Mouse (Mus musculus) heart, embryonic 14.5 days (tissue): ENCODE results near the gene Hivep3. TPM values are rescaled to one million over a fixed set of nuclear protein-coding genes. Genes with fewer than 3 reads are reported as not detected.

Source experiments
- ATAC-seq: fragments of 200-750 bp; cut with Nextera tagmentation; 2 replicates; pipeline ENCODE4 v1.8.0; 2017; ENCODE audit warnings: low read depth, moderate TSS enrichment; ENCODE audit not compliant: insufficient number of reproducible peaks, insufficient read depth, low FRiP score
- H3K27ac ChIP-seq, 2 experiments: fragments of 200-500 bp in 1 of 2; fragments of 300-500 bp in 1 of 2; sonication (generic) in 1 of 2; replicated peaks in 1 of 2; 2 replicates each; pipeline ENCODE4 v1.5.1; 2012 to 2014; ENCODE audit warnings: low read depth in 2 of 2, low read length in 2 of 2, control low read depth in 1 of 2, mild to moderate bottlenecking in 1 of 2, mixed read lengths in 1 of 2; ENCODE audit not compliant: control insufficient read depth in 1 of 2, insufficient read depth in 1 of 2
- H3K27me3 ChIP-seq: fragments of 300-500 bp; sonication (generic); 2 replicates; pipeline ENCODE4 v1.6.1; 2014; ENCODE audit warnings: mild to moderate bottlenecking, low read length, control low read depth; ENCODE audit not compliant: control insufficient read depth, insufficient read depth
- H3K36me3 ChIP-seq: fragments of 300-500 bp; sonication (generic); 2 replicates; pipeline ENCODE4 v1.6.1; 2014; ENCODE audit warnings: mild to moderate bottlenecking, control low read depth, low read length, mixed read lengths; ENCODE audit not compliant: control insufficient read depth, insufficient read depth
- H3K4me1 ChIP-seq, 2 experiments: fragments of 200-500 bp in 1 of 2; fragments of 300-500 bp in 1 of 2; sonication (generic) in 1 of 2; 2 replicates each; pipeline ENCODE4 v1.6.1; 2012 to 2014; ENCODE audit warnings: low read length in 2 of 2, control low read depth in 1 of 2, mixed read lengths in 1 of 2; ENCODE audit not compliant: control insufficient read depth in 2 of 2, insufficient read depth in 2 of 2
- H3K4me2 ChIP-seq: fragments of 300-500 bp; sonication (generic); 2 replicates; pipeline ENCODE4 v1.6.1; 2014; ENCODE audit warnings: mild to moderate bottlenecking, low read length
- H3K4me3 ChIP-seq, 2 experiments: fragments of 200-500 bp in 1 of 2; fragments of 300-500 bp in 1 of 2; sonication (generic) in 1 of 2; 2 replicates each; pipeline ENCODE4 v1.5.1; 2012 to 2014; ENCODE audit warnings: low read length in 2 of 2, mild to moderate bottlenecking in 2 of 2, control low read depth in 1 of 2, low read depth in 1 of 2, moderate library complexity in 1 of 2; ENCODE audit not compliant: control insufficient read depth in 1 of 2, insufficient read depth in 1 of 2
- H3K9ac ChIP-seq: fragments of 300-500 bp; sonication (generic); 2 replicates; pipeline ENCODE4 v1.6.1; 2014; ENCODE audit warnings: mild to moderate bottlenecking, low read length
- H3K9me3 ChIP-seq: fragments of 300-500 bp; sonication (generic); 2 replicates; pipeline ENCODE4 v1.6.1; 2016; ENCODE audit warnings: low read length, control low read depth; ENCODE audit not compliant: control insufficient read depth
- WGBS: fragments of 180-500 bp; shearing (Covaris S2); extraction: QIAGEN DNeasy Blood & Tissue Kit; methylation state at CpG from one replicate; pipeline ENCODE4 v1.1.7; 2014; 5-methylcytosine and 5-hydroxymethylcytosine counted together
- polyA plus RNA-seq: library from polyadenylated mRNA; unstranded; fragments of >200 nt; fragmentation: Nextera tagmentation; extraction: Ambion mirVana; gene quantifications from 2 replicates; pipeline ENCODE4 v1.2.1, GENCODE M21; 2014

Hivep3 gene
- polyA plus RNA-seq, 1 experiment from 2014 or later, result 6.8 TPM

DNA sequence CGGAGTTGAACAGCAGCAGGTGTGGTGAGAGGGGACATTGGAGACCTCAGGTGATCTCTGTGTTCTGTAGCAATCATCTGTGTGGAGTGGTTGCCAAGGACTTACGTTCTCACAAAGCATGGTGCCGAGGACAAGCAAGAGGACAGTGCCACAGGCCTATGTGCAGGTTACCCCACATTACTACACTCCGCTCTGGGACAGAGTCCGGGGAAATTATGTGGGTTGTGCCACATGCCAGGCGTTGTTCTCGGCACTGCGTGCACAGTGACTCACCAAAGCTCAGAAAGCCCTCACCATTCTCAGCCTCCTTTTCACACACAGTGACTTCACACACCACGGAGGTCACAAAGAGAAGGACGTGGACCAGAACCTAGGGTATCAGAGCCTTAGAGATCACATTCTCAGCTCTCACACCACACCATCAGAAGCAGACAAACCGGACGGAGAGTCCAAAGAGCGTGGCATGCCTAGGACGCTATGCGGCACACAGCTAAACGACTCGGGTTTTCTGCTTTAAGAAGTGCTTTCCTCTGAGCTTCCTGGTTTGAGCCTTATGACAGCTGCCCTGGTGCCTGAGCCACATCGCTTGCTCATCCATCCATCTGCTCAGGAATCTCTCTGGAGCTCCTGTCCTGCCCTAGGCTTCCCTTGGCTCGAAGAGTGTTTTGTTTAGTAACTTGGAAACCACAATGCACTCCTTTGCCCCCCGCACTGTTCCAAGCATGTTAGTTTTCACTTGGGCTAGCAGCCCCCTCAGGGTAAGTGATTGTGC lies 330.0 kb downstream of the Hivep3 start:
- H3K4me3 ChIP-seq, result no peak overlapping the region
- H3K27ac ChIP-seq, result no peak overlapping the region
- H3K36me3 ChIP-seq, result no peaks in the 10 kb centered on the region
- no peak overlapping the region for H3K4me2 ChIP-seq
- H3K9me3 ChIP-seq, result no peaks in the 10 kb centered on the region
- H3K4me1 ChIP-seq, result peaks cover 0 to 7% of the 10 kb centered on the region in 2 experiments; a peak in 2 of 4 replicates
- 0 out of 2 replicates have a peak, but pooled peaks cover 3% of the 10 kb centered on the region for H3K27me3 ChIP-seq
- no peak overlapping the region for H3K9ac ChIP-seq
- WGBS, result 86% methylated on average over 20 of the region's 20 CpGs
- ATAC-seq, result no peak

GRCm38 (mm10) chr4:120064696-120065095 lies 331.1 kb downstream of the Hivep3 start, which contains the start of gene AL607142.1:
Gene AL607142.1 (plus strand): TSS chr4:120064996.
- no peak within 1 kb of the TSS for H3K4me2 ChIP-seq
- H3K27ac ChIP-seq, result no peak within 1 kb of the TSS
- peaks cover 8 to 13% of the 10 kb centered on the region in 2 experiments for H3K4me1 ChIP-seq
- ATAC-seq, result no peak
- H3K27me3 ChIP-seq, result 0 out of 2 replicates have a peak, but pooled peaks cover 3% of the 10 kb centered on the region
- no peaks in the 10 kb centered on the region for H3K36me3 ChIP-seq
- 81% methylated on average over 10 of the region's 10 CpGs for whole genome bisulfite sequencing
- H3K9ac ChIP-seq, result no peak within 1 kb of the TSS
- no peak within 1 kb of the TSS for H3K4me3 ChIP-seq
- H3K9me3 ChIP-seq, result no peaks in the 10 kb centered on the region

GRCm38 (mm10) chr4:120066841-120067591 lies 333.4 kb downstream of the Hivep3 start:
- no peaks in the 10 kb centered on the region for H3K27me3 ChIP-seq
- no peak overlapping the region for H3K27ac ChIP-seq
- no peak overlapping the region for H3K9ac ChIP-seq
- peaks cover 19 to 23% of the 10 kb centered on the region in 2 experiments for H3K4me1 ChIP-seq
- ATAC-seq, result no peak
- H3K4me3 ChIP-seq, result no peak overlapping the region
- WGBS, result 84% methylated on average over 9 of the region's 9 CpGs
- H3K9me3 ChIP-seq, result no peaks in the 10 kb centered on the region
- H3K4me2 ChIP-seq, result no peak overlapping the region
- no peaks in the 10 kb centered on the region for H3K36me3 ChIP-seq

- Histone ChIP-seq H3K9me3 (no peaks in the 10 kb centered on the region), H3K4me3 (no peak overlapping the region), H3K27ac (no peak overlapping the region), H3K36me3 (no peaks in the 10 kb centered on the region), H3K4me1 (peaks cover 19 to 23% of the 10 kb centered on the region in 2 experiments), H3K4me2 (no peak overlapping the region), H3K9ac (no peak overlapping the region), H3K27me3 (no peaks in the 10 kb centered on the region)
- no peak for ATAC-seq
- 88% methylated on average over 8 of the region's 8 CpGs for WGBS
Measured at GRCm38 (mm10) chr4:120067592-120068235, 334.1 kb downstream of the Hivep3 start.

GRCm38 (mm10) chr4:120068883-120069581 lies 335.4 kb downstream of the Hivep3 start:
- no peaks in the 10 kb centered on the region for H3K27me3 ChIP-seq
- H3K9me3 ChIP-seq, result no peaks in the 10 kb centered on the region
- H3K4me3 ChIP-seq, result no peak overlapping the region
- no peak overlapping the region for H3K4me2 ChIP-seq
- 0 out of 2 replicates have a peak, but pooled peaks have one; percentile 42 for ATAC-seq
- no peaks in the 10 kb centered on the region for H3K36me3 ChIP-seq
- no peak overlapping the region for H3K9ac ChIP-seq
- H3K27ac ChIP-seq, result peak overlapping the region; percentile 67 to 79
- WGBS, result 45% methylated on average over 3 of the region's 3 CpGs
- H3K4me1 ChIP-seq, result peaks cover 19 to 23% of the 10 kb centered on the region in 2 experiments

- WGBS, result 63% methylated on average over 3 of the region's 3 CpGs
- H3K9ac ChIP-seq, result no peak overlapping the region
- no peaks in the 10 kb centered on the region for H3K27me3 ChIP-seq
- H3K4me2 ChIP-seq, result no peak overlapping the region
- peak overlapping the region; percentile 67 to 79 for H3K27ac ChIP-seq
- no peaks in the 10 kb centered on the region for H3K9me3 ChIP-seq
- ATAC-seq, result no peak
- no peak overlapping the region for H3K4me3 ChIP-seq
- no peaks in the 10 kb centered on the region for H3K36me3 ChIP-seq
- peaks cover 19 to 23% of the 10 kb centered on the region in 2 experiments for H3K4me1 ChIP-seq
Measured at GRCm38 (mm10) chr4:120069582-120069980, 336.0 kb downstream of the Hivep3 start.

- no peak overlapping the region for H3K27ac ChIP-seq
- H3K4me3 ChIP-seq, result no peak overlapping the region
- no peak overlapping the region for H3K4me2 ChIP-seq
- ATAC-seq, result no peak
- no peak overlapping the region for H3K9ac ChIP-seq
- H3K36me3 ChIP-seq, result no peaks in the 10 kb centered on the region
- no peaks in the 10 kb centered on the region for H3K9me3 ChIP-seq
- peaks cover 16 to 26% of the 10 kb centered on the region in 2 experiments for H3K4me1 ChIP-seq
- no peaks in the 10 kb centered on the region for H3K27me3 ChIP-seq
- 75% methylated on average over 3 of the region's 3 CpGs for WGBS
Measured at GRCm38 (mm10) chr4:120071411-120071810, 337.8 kb downstream of the Hivep3 start.
